9 mouse cellular contexts compared by ENCODE assay signal in genomic region chr11:51534314-51534713, GRCm38 (mm10). TPM values are rescaled to one million over a fixed set of nuclear protein-coding genes. Genes with fewer than 3 reads are reported as not detected.
DNase-seq lines count a peak whose midpoint lies in the region; ATAC-seq and TF ChIP-seq lines count a peak whose summit lies in the region.
"Had no signal": no experiment of that assay in that cellular context is flagged by ENCODE, and none has a peak within 500 bp of the region (broad histone marks: within the 10 kb centered on the region; RNA-seq: fewer than 3 reads in every experiment).

No protein-coding gene starts in this region.

- H3K36me3 ChIP-seq in liver, adult 2 months (ENCODE audit: control insufficient read depth, insufficient read depth, low read length) = no peaks in the 10 kb centered on the region
- no peaks in the 10 kb centered on the region for H3K36me3 ChIP-seq in liver, embryonic 11.5 days (ENCODE audit: control insufficient read depth, insufficient read depth, low read length)
- H3K36me3 ChIP-seq in spleen, adult 2 months (ENCODE audit: control insufficient read depth, insufficient read depth, low read length) = no peaks in the 10 kb centered on the region
- H3K36me3 ChIP-seq: heart, embryonic 15.5 days had no signal

- no peaks in the 10 kb centered on the region for H3K9me3 ChIP-seq in liver, embryonic 11.5 days (ENCODE audit: control insufficient read depth, low read length)
- H3K9me3 ChIP-seq: heart, embryonic 15.5 days had no signal

- peak; percentile 69 for DNase-seq in liver, adult 2 months (ENCODE audit: extremely low read depth, low read depth, low spot score)
- DNase-seq in liver, embryonic 11.5 days (ENCODE audit: low spot score) = no peak
- peak; percentile 35 for DNase-seq in MEL-GATA-1-ER (ENCODE audit: extremely low read depth, low read depth)
- peak; percentile 13 for DNase-seq in adrenal gland, postnatal 25 days
- peak; percentile 57 to 80 for DNase-seq in frontal cortex, postnatal 36 days (ENCODE audit: low spot score in 2 of 2)
- peak; percentile 65 to 76 for DNase-seq in left cerebral cortex, postnatal 25 days (ENCODE audit: low spot score in 2 of 2)
- DNase-seq in spleen, adult 2 months (ENCODE audit: low read depth in 1 of 2, low spot score in 2 of 2) = peak; percentile 25 to 27

- 18% methylated on average over 2 of the region's 2 CpGs for WGBS in liver, adult 2 months
- WGBS in liver, embryonic 11.5 days = 20% methylated on average over 2 of the region's 2 CpGs
- 32% methylated on average over 2 of the region's 2 CpGs for WGBS in spleen, adult 2 months

- no peak overlapping the region for H3K9ac ChIP-seq in liver, adult 2 months (ENCODE audit: low read depth, low read length)
- H3K9ac ChIP-seq in liver, embryonic 11.5 days (ENCODE audit: low read depth, low read length) = no peak overlapping the region
- H3K9ac ChIP-seq: heart, embryonic 15.5 days had no signal

- no peak overlapping the region for H3K4me2 ChIP-seq in liver, embryonic 11.5 days
- H3K4me2 ChIP-seq: heart, embryonic 15.5 days had no signal

- H3K27ac ChIP-seq in liver, adult 2 months (replicated peaks; ENCODE audit: insufficient read depth, low read depth, low read length) = no peak overlapping the region
- no peak overlapping the region for H3K27ac ChIP-seq in liver, embryonic 11.5 days (ENCODE audit: low read depth, low read length)
- no peak overlapping the region for H3K27ac ChIP-seq in spleen, adult 2 months (ENCODE audit: insufficient read depth, low read length)
- H3K27ac ChIP-seq: heart, embryonic 15.5 days had no signal

- H3K4me3 ChIP-seq in liver, adult 2 months (ENCODE audit: insufficient read depth, low read depth, low read length) = no peak overlapping the region
- H3K4me3 ChIP-seq in liver, embryonic 11.5 days (ENCODE audit: low read depth, low read length) = no peak overlapping the region
- no peak overlapping the region for H3K4me3 ChIP-seq in spleen, adult 2 months (ENCODE audit: extremely low read depth, insufficient read depth, insufficient read length)
- H3K4me3 ChIP-seq: heart, embryonic 15.5 days; myocyte had no signal

- peak; percentile 37; the same call in 1 of the 2 replicates for TF ChIP-seq CTCF in liver, adult 2 months (IDR thresholded peaks at IDR 0.05; ENCODE audit: low read depth, low read length)
- peak; percentile 2; the same call in 1 of the 2 replicates for TF ChIP-seq CTCF in spleen, adult 2 months (IDR thresholded peaks at IDR 0.05; ENCODE audit: extremely low read depth, insufficient read depth, insufficient read length, insufficient replicate concordance)

- no peaks in the 10 kb centered on the region for H3K79me2 ChIP-seq in liver, adult 2 months (ENCODE audit: control insufficient read depth, insufficient read depth, low read length)

- H3K4me1 ChIP-seq in liver, adult 2 months (ENCODE audit: control insufficient read depth, insufficient read depth, low read length) = no peaks in the 10 kb centered on the region
- no peaks in the 10 kb centered on the region for H3K4me1 ChIP-seq in liver, embryonic 11.5 days (replicated peaks; ENCODE audit: control insufficient read depth, insufficient read depth, low read length)
- no peaks in the 10 kb centered on the region for H3K4me1 ChIP-seq in spleen, adult 2 months (ENCODE audit: control insufficient read depth, insufficient read depth, insufficient read length)
- H3K4me1 ChIP-seq: heart, embryonic 15.5 days had no signal

- no peak for TF ChIP-seq POLR2A in liver, adult 2 months (IDR thresholded peaks at IDR 0.05; ENCODE audit: extremely low read depth, insufficient read depth, low read length)
- TF ChIP-seq POLR2A in spleen, adult 2 months (IDR thresholded peaks at IDR 0.05; ENCODE audit: low read depth, low read length) = no peak

- H3K27me3 ChIP-seq in liver, adult 2 months (ENCODE audit: control insufficient read depth, insufficient read depth, low read length) = no peaks in the 10 kb centered on the region
- no peaks in the 10 kb centered on the region for H3K27me3 ChIP-seq in liver, embryonic 11.5 days (replicated peaks; ENCODE audit: control insufficient read depth, insufficient read depth, low read length)
- no peaks in the 10 kb centered on the region for H3K27me3 ChIP-seq in spleen, adult 2 months (ENCODE audit: control insufficient read depth, insufficient read depth, low read length)

- ATAC-seq in liver, embryonic 11.5 days (replicated peaks; ENCODE audit: low FRiP score) = no peak

- intact Hi-C loops in left cerebral cortex, postnatal 25 days (cut with DNase I) = loop anchor here (1.0 to 5.0 kb wide), 3 partner anchors 87 to 245 kb away; partner anchors contain the start of gene Col23a1

RNA-seq across cellular contexts. Expression of gene Phykpl, which starts 50.2 kb away (rescaled TPM):
- 12.7 and 16.5 TPM in 2 replicates for total RNA-seq in liver, adult 2 months (2014; rRNA removed)
- 19.6 and 23.7 TPM in 2 replicates for polyA plus RNA-seq in liver, adult 2 months (2012; rRNA removed)
- polyA plus RNA-seq in liver, embryonic 11.5 days (2014; fragmentation: Nextera tagmentation; extraction: Ambion mirVana) = 28.6 and 29.8 TPM in 2 replicates
- total RNA-seq in adrenal gland, postnatal 25 days (2021) = 40.0 and 41.3 TPM in 2 replicates
- 1 to 10 TPM; 5.7 to 8.4 TPM for total RNA-seq in left cerebral cortex, postnatal 25 days (2021)
- 13.2 and 20.5 TPM in 2 replicates for polyA plus RNA-seq in spleen, adult 2 months (2012; rRNA removed)
